Mouse (Mus musculus): ENCODE results near the gene Tjp2. TPM values are rescaled to one million over a fixed set of nuclear protein-coding genes. Genes with fewer than 3 reads are reported as not detected.

Gene Tjp2
- polyA plus RNA-seq, 1 experiment from 2014 or later: 36.6 TPM

- Histone ChIP-seq H3K4me1 (replicated peaks; ENCODE audit: control insufficient read depth, insufficient read depth, low read length) (peaks cover 15% of the 10 kb centered on the region), H3K36me3 (ENCODE audit: control insufficient read depth, insufficient read depth, low read length) (no peaks in the 10 kb centered on the region), H3K27ac (ENCODE audit: low read length) (no peak overlapping the region), H3K4me3 (ENCODE audit: low read length) (no peak overlapping the region), H3K9ac (ENCODE audit: low read length) (no peak overlapping the region), H3K9me3 (ENCODE audit: control insufficient read depth, low read length) (no peaks in the 10 kb centered on the region), H3K27me3 (ENCODE audit: control insufficient read depth, insufficient read depth, low read depth, low read length) (no peaks in the 10 kb centered on the region), H3K4me2 (ENCODE audit: low read depth, low read length) (no peak overlapping the region)
- 79% methylated on average over 2 of the region's 2 CpGs for WGBS
- no peak for ATAC-seq (ENCODE audit: low read depth)
Observed at GRCm38 (mm10) chr19:24178086-24178485, 46.7 kb downstream of the Tjp2 start.

- 80% methylated on average over 4 of the region's 4 CpGs for WGBS
Observed at GRCm38 (mm10) chr19:24176692-24177091, 48.1 kb downstream of the Tjp2 start.

GRCm38 (mm10) chr19:24174896-24175295 is 49.9 kb downstream of the Tjp2 start:
- Histone ChIP-seq H3K27ac (ENCODE audit: low read length) (peak overlapping the region; percentile 64), H3K36me3 (ENCODE audit: control insufficient read depth, insufficient read depth, low read length) (no peaks in the 10 kb centered on the region), H3K4me1 (replicated peaks; ENCODE audit: control insufficient read depth, insufficient read depth, low read length) (peaks cover 13% of the 10 kb centered on the region), H3K9me3 (ENCODE audit: control insufficient read depth, low read length) (no peaks in the 10 kb centered on the region), H3K4me2 (ENCODE audit: low read depth, low read length) (peak overlapping the region; percentile 79), H3K9ac (ENCODE audit: low read length) (no peak overlapping the region; the same call in 1 of the 2 replicates), H3K4me3 (ENCODE audit: low read length) (peak overlapping the region; percentile 72), H3K27me3 (ENCODE audit: control insufficient read depth, insufficient read depth, low read depth, low read length) (no peaks in the 10 kb centered on the region)
- WGBS: 5% methylated on average over 13 of the region's 13 CpGs
- ATAC-seq (ENCODE audit: low read depth): no peak

More at GRCm38 (mm10) chr19:24176692-24177091, 48.1 kb downstream of the Tjp2 start:
- Histone ChIP-seq H3K9me3 (ENCODE audit: control insufficient read depth, low read length) (no peaks in the 10 kb centered on the region), H3K4me1 (replicated peaks; ENCODE audit: control insufficient read depth, insufficient read depth, low read length) (peaks cover 19% of the 10 kb centered on the region), H3K4me3 (ENCODE audit: low read length) (no peak overlapping the region), H3K4me2 (ENCODE audit: low read depth, low read length) (no peak overlapping the region), H3K27ac (ENCODE audit: low read length) (no peak overlapping the region), H3K36me3 (ENCODE audit: control insufficient read depth, insufficient read depth, low read length) (no peaks in the 10 kb centered on the region), H3K9ac (ENCODE audit: low read length) (no peak overlapping the region), H3K27me3 (ENCODE audit: control insufficient read depth, insufficient read depth, low read depth, low read length) (no peaks in the 10 kb centered on the region)
- ATAC-seq (ENCODE audit: low read depth): no peak

GRCm38 (mm10) chr19:24173608-24174523 is 51.0 kb downstream of the Tjp2 start:
- Histone ChIP-seq H3K27me3 (ENCODE audit: control insufficient read depth, insufficient read depth, low read depth, low read length) (no peaks in the 10 kb centered on the region), H3K4me2 (ENCODE audit: low read depth, low read length) (peak overlapping the region; percentile 79), H3K9ac (ENCODE audit: low read length) (peak overlapping the region; percentile 79), H3K9me3 (ENCODE audit: control insufficient read depth, low read length) (no peaks in the 10 kb centered on the region), H3K4me1 (replicated peaks; ENCODE audit: control insufficient read depth, insufficient read depth, low read length) (peaks cover 12% of the 10 kb centered on the region; the same call in 1 of the 2 replicates), H3K4me3 (ENCODE audit: low read length) (peak overlapping the region; percentile 72), H3K36me3 (ENCODE audit: control insufficient read depth, insufficient read depth, low read length) (no peaks in the 10 kb centered on the region), H3K27ac (ENCODE audit: low read length) (peak overlapping the region; percentile 64)
- ATAC-seq (ENCODE audit: low read depth): peak; percentile 96
- under 1% methylated on average over 84 of the region's 103 CpGs for WGBS

- ATAC-seq (ENCODE audit: low read depth): no peak
- Histone ChIP-seq H3K4me2 (ENCODE audit: low read depth, low read length) (peak overlapping the region; percentile 79), H3K9me3 (ENCODE audit: control insufficient read depth, low read length) (no peaks in the 10 kb centered on the region), H3K4me3 (ENCODE audit: low read length) (peak overlapping the region; percentile 72), H3K36me3 (ENCODE audit: control insufficient read depth, insufficient read depth, low read length) (no peaks in the 10 kb centered on the region), H3K9ac (ENCODE audit: low read length) (peak overlapping the region; percentile 21; the same call in 1 of the 2 replicates), H3K27me3 (ENCODE audit: control insufficient read depth, insufficient read depth, low read depth, low read length) (no peaks in the 10 kb centered on the region), H3K4me1 (replicated peaks; ENCODE audit: control insufficient read depth, insufficient read depth, low read length) (peaks cover 15% of the 10 kb centered on the region), H3K27ac (ENCODE audit: low read length) (no peak overlapping the region)
- WGBS: 29% methylated on average over 6 of the region's 6 CpGs
Observed at GRCm38 (mm10) chr19:24173020-24173419, 51.8 kb downstream of the Tjp2 start.

- Histone ChIP-seq H3K27ac (ENCODE audit: low read length) (peak overlapping the region; percentile 58), H3K27me3 (ENCODE audit: control insufficient read depth, insufficient read depth, low read depth, low read length) (no peaks in the 10 kb centered on the region), H3K4me3 (ENCODE audit: low read length) (no peak overlapping the region), H3K4me1 (replicated peaks; ENCODE audit: control insufficient read depth, insufficient read depth, low read length) (peaks cover 43% of the 10 kb centered on the region), H3K9ac (ENCODE audit: low read length) (no peak overlapping the region), H3K9me3 (ENCODE audit: control insufficient read depth, low read length) (no peaks in the 10 kb centered on the region), H3K36me3 (ENCODE audit: control insufficient read depth, insufficient read depth, low read length) (no peaks in the 10 kb centered on the region), H3K4me2 (ENCODE audit: low read depth, low read length) (no peak overlapping the region)
- 57% methylated on average over 10 of the region's 10 CpGs for WGBS
- no peak for ATAC-seq (ENCODE audit: low read depth)
Observed at GRCm38 (mm10) chr19:24168531-24168930, 56.3 kb downstream of the Tjp2 start.

DNA sequence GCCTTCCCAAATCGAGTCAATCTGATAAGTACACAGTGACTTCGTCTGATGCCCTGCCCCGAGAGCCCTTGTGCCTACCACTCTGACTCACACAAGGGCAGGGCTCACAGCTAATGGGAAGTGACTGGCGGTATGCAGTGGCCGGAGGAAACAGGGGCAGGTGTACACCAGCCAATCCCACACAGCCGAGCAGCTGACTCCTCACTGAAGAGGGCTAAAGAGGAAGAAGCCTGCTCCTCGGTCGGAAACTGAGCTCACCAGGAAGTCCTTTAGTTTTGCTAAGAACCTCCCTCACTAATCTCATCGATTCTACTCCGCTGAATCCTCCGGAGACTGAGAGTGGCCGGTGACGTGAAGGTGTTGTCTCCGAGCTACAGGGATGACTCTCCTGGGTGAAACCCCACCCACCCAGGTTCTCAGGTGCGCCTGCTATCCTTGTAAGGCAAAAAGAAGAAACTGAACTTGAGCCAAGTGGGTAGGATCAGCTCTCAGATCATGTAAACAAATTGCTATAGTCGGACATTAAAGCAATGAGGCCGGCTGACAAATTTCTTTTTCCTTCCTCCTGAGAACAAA is 58.2 kb downstream of the Tjp2 start:
- WGBS: 14% methylated on average over 17 of the region's 17 CpGs
- Histone ChIP-seq H3K36me3 (ENCODE audit: control insufficient read depth, insufficient read depth, low read length) (no peaks in the 10 kb centered on the region), H3K4me2 (ENCODE audit: low read depth, low read length) (peak overlapping the region; percentile 57), H3K9me3 (ENCODE audit: control insufficient read depth, low read length) (no peaks in the 10 kb centered on the region), H3K4me3 (ENCODE audit: low read length) (peak overlapping the region; percentile 40), H3K4me1 (replicated peaks; ENCODE audit: control insufficient read depth, insufficient read depth, low read length) (peaks cover 40% of the 10 kb centered on the region), H3K27me3 (ENCODE audit: control insufficient read depth, insufficient read depth, low read depth, low read length) (no peaks in the 10 kb centered on the region), H3K9ac (ENCODE audit: low read length) (peak overlapping the region; percentile 59), H3K27ac (ENCODE audit: low read length) (peak overlapping the region; percentile 91)
- ATAC-seq (ENCODE audit: low read depth): peak; percentile 94

DNA sequence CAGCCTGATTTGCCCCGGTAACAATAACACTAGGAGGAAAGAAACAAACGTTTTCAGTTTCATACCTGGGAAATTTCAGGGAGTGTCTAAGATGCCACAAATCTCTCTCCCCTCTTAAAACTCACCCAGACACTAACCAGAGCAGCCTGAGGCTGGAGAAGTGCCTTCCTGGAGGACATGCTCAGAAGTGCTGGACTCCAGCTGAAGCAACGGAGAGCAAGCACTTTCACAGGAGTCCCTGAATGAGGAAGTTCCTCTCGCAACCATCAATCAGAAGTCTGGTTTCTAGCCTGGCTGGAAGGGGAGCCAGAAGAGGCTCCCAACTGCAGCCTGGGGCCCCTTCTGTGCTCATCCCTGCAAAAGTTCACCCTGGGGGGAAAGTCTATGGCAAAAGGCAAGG is 60.9 kb downstream of the Tjp2 start:
- 14% methylated on average over 4 of the region's 4 CpGs for WGBS
- ATAC-seq (ENCODE audit: low read depth): no peak
- H3K4me1 ChIP-seq (replicated peaks; ENCODE audit: control insufficient read depth, insufficient read depth, low read length): peaks cover 58% of the 10 kb centered on the region

GRCm38 (mm10) chr19:24160460-24160859 is 64.4 kb downstream of the Tjp2 start:
- H3K4me1 ChIP-seq (replicated peaks; ENCODE audit: control insufficient read depth, insufficient read depth, low read length): peaks cover 46% of the 10 kb centered on the region
- peak overlapping the region; percentile 40 for H3K4me2 ChIP-seq (ENCODE audit: low read depth, low read length)
- ATAC-seq (ENCODE audit: low read depth): peak; percentile 43
- H3K27me3 ChIP-seq (ENCODE audit: control insufficient read depth, insufficient read depth, low read depth, low read length): no peaks in the 10 kb centered on the region
- 0 out of 2 replicates have a peak overlapping the region, but pooled peaks have one; percentile 14 for H3K9ac ChIP-seq (ENCODE audit: low read length)
- H3K9me3 ChIP-seq (ENCODE audit: control insufficient read depth, low read length): no peaks in the 10 kb centered on the region
- WGBS: 20% methylated on average over 8 of the region's 8 CpGs
- no peak overlapping the region for H3K4me3 ChIP-seq (ENCODE audit: low read length)
- no peaks in the 10 kb centered on the region for H3K36me3 ChIP-seq (ENCODE audit: control insufficient read depth, insufficient read depth, low read length)
- peak overlapping the region; percentile 66 for H3K27ac ChIP-seq (ENCODE audit: low read length)

More for the DNA sequence above, 60.9 kb downstream of the Tjp2 start:
- Histone ChIP-seq H3K27ac (ENCODE audit: low read length) (peak overlapping the region; percentile 71), H3K4me2 (ENCODE audit: low read depth, low read length) (peak overlapping the region; percentile 15), H3K9me3 (ENCODE audit: control insufficient read depth, low read length) (no peaks in the 10 kb centered on the region), H3K4me3 (ENCODE audit: low read length) (no peak overlapping the region), H3K9ac (ENCODE audit: low read length) (peak overlapping the region; percentile 29; the same call in 1 of the 2 replicates), H3K27me3 (ENCODE audit: control insufficient read depth, insufficient read depth, low read depth, low read length) (no peaks in the 10 kb centered on the region), H3K36me3 (ENCODE audit: control insufficient read depth, insufficient read depth, low read length) (no peaks in the 10 kb centered on the region)
